In the genomic region with DNA sequence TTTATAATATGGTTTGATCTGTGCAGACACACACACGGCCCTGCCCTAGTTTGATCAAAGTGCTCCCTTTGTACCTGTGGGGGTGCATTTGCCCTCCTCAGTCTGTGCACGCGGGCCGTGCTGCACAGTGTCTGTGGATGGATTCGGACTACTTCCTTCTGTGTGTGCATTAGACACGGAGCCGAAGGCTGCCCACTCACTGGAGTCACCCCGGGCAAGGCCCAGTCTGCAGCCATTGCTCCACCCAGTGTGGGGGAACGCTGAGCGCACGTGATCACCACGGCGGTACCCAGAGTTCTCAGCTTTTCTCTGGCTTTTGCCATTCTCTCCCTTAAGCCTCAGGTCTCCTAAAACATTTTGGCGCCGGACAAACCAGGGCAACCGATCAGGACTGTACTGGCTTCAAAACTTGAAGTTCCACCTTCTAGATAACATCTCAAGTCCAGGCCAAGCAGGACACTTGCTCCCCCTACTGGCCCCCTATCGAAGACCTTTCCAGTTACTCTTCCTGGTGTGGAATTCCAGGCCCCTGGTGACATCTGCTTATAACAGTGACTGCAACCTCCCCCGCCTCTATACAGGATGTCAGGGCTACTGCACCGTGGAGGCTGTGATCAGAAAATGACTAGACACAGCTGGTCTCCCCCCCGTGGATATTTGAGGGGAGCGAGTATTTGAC, we compare ENCODE assay signal across 10 mouse cellular contexts. TPM values are rescaled to one million over a fixed set of nuclear protein-coding genes. Genes with fewer than 3 reads are reported as not detected.
A peak's percentile ranks its signal among the peaks of the same experiment; 100 is the strongest.
DNase-seq lines count a peak whose midpoint lies in the region; ATAC-seq and TF ChIP-seq lines count a peak whose summit lies in the region.
"Had no signal": no experiment of that assay in that cellular context is flagged by ENCODE, and none has a peak within 500 bp of the region (broad histone marks: within the 10 kb centered on the region; RNA-seq: fewer than 3 reads in every experiment).

No protein-coding gene starts in this region.

- H3K9ac ChIP-seq in intestine, embryonic 15.5 days: no peak overlapping the region
- H3K9ac ChIP-seq in forebrain, embryonic 12.5 days: no peak overlapping the region
- H3K9ac ChIP-seq: embryonic facial prominence, embryonic 13.5 days; lung, embryonic 15.5 days had no signal

- WGBS in thymus, adult 2 months: 80% methylated on average over 21 of the region's 21 CpGs
- WGBS in cerebellum, adult 2 months: 72% methylated on average over 21 of the region's 21 CpGs
- WGBS in intestine, embryonic 15.5 days: 60% methylated on average over 21 of the region's 21 CpGs
- WGBS in forebrain, embryonic 12.5 days: 79% methylated on average over 21 of the region's 21 CpGs

- no peak overlapping the region for H3K4me2 ChIP-seq in intestine, embryonic 15.5 days (replicated peaks)
- no peak overlapping the region for H3K4me2 ChIP-seq in forebrain, embryonic 12.5 days
- H3K4me2 ChIP-seq: embryonic facial prominence, embryonic 13.5 days; lung, embryonic 15.5 days had no signal

- peaks cover 2% of the 10 kb centered on the region; the same call in 1 of the 2 replicates for H3K36me3 ChIP-seq in thymus, adult 2 months (ENCODE audit: control insufficient read depth, insufficient read depth, low read length)
- H3K36me3 ChIP-seq in intestine, embryonic 15.5 days: no peaks in the 10 kb centered on the region
- no peaks in the 10 kb centered on the region for H3K36me3 ChIP-seq in forebrain, embryonic 12.5 days (replicated peaks)
- H3K36me3 ChIP-seq: embryonic facial prominence, embryonic 13.5 days; lung, embryonic 15.5 days had no signal

- peak; percentile 44 for DNase-seq in thymus, adult 2 months
- no peak for DNase-seq in thymus, postnatal 10 days (ENCODE audit: low spot score in 2 of 2)
- DNase-seq in cerebellum, adult 2 months: peak; percentile 31 to 49
- peak; percentile 38 to 54 for DNase-seq in gastrocnemius, postnatal 4 days (ENCODE audit: low spot score in 2 of 2)
- DNase-seq in liver: peak; percentile 63
- DNase-seq in ovary, postnatal 14 days (ENCODE audit: low spot score): peak; percentile 38

- H3K27ac ChIP-seq in thymus, adult 2 months (ENCODE audit: control insufficient read depth, insufficient read depth, low read length): no peak overlapping the region
- H3K27ac ChIP-seq in cerebellum, adult 2 months (ENCODE audit: insufficient read depth, low read length): no peak overlapping the region
- H3K27ac ChIP-seq in intestine, embryonic 15.5 days: no peak overlapping the region
- H3K27ac ChIP-seq in forebrain, embryonic 12.5 days: no peak overlapping the region
- H3K27ac ChIP-seq: embryonic facial prominence, embryonic 13.5 days; lung, embryonic 15.5 days had no signal

- ATAC-seq in intestine, embryonic 15.5 days: peak; percentile 42
- no peak for ATAC-seq in forebrain, embryonic 12.5 days (ENCODE audit: low FRiP score)

- H3K9me3 ChIP-seq in intestine, embryonic 15.5 days: no peaks in the 10 kb centered on the region
- H3K9me3 ChIP-seq in forebrain, embryonic 12.5 days: no peaks in the 10 kb centered on the region
- H3K9me3 ChIP-seq: embryonic facial prominence, embryonic 13.5 days; lung, embryonic 15.5 days had no signal

- H3K4me3 ChIP-seq in thymus, adult 2 months (ENCODE audit: control insufficient read depth, insufficient read depth, low read length): no peak overlapping the region
- no peak overlapping the region for H3K4me3 ChIP-seq in cerebellum, adult 2 months (replicated peaks; ENCODE audit: insufficient read depth, low read depth, low read length)
- H3K4me3 ChIP-seq in intestine, embryonic 15.5 days (replicated peaks): no peak overlapping the region
- H3K4me3 ChIP-seq in forebrain, embryonic 12.5 days (replicated peaks): no peak overlapping the region
- H3K4me3 ChIP-seq: embryonic facial prominence, embryonic 13.5 days; lung, embryonic 15.5 days had no signal

- H3K4me1 ChIP-seq in thymus, adult 2 months (replicated peaks; ENCODE audit: control insufficient read depth, insufficient read depth, low read length): peaks cover 11% of the 10 kb centered on the region
- H3K4me1 ChIP-seq in cerebellum, adult 2 months (ENCODE audit: control insufficient read depth, insufficient read depth, low read length): no peaks in the 10 kb centered on the region
- 0 out of 2 replicates have a peak, but pooled peaks cover 3% of the 10 kb centered on the region for H3K4me1 ChIP-seq in intestine, embryonic 15.5 days (replicated peaks)
- no peaks in the 10 kb centered on the region for H3K4me1 ChIP-seq in forebrain, embryonic 12.5 days

- H3K27me3 ChIP-seq in thymus, adult 2 months (ENCODE audit: control insufficient read depth, insufficient read depth, low read length): no peaks in the 10 kb centered on the region
- no peaks in the 10 kb centered on the region for H3K27me3 ChIP-seq in cerebellum, adult 2 months (ENCODE audit: control insufficient read depth, insufficient read depth, low read length)
- no peaks in the 10 kb centered on the region for H3K27me3 ChIP-seq in intestine, embryonic 15.5 days (replicated peaks)
- H3K27me3 ChIP-seq in forebrain, embryonic 12.5 days: no peaks in the 10 kb centered on the region
- H3K27me3 ChIP-seq: embryonic facial prominence, embryonic 13.5 days; lung, embryonic 15.5 days had no signal

- TF ChIP-seq CTCF in thymus, adult 2 months (IDR thresholded peaks at IDR 0.05; ENCODE audit: borderline replicate concordance, control insufficient read depth, extremely low read depth, insufficient read depth, low read length, poor library complexity): 0 out of 2 replicates have a peak, but pooled peaks have one; percentile 19
- TF ChIP-seq CTCF in cerebellum, adult 2 months (IDR thresholded peaks at IDR 0.05; ENCODE audit: borderline replicate concordance, insufficient read depth, low read depth, low read length): peak; percentile 47; the same call in 1 of the 2 replicates

- no peak for TF ChIP-seq POLR2A in thymus, adult 2 months (IDR thresholded peaks at IDR 0.05; ENCODE audit: control insufficient read depth, extremely low read depth, insufficient read depth, low read length, poor library complexity)
- TF ChIP-seq POLR2A in cerebellum, adult 2 months (IDR thresholded peaks at IDR 0.05; ENCODE audit: borderline replicate concordance, insufficient read depth, low read length): no peak

RNA-seq across cellular contexts. Expression of a gene that starts 13.4 kb away (rescaled TPM):
- polyA plus RNA-seq in thymus, adult 2 months (2012; rRNA removed): 17.9 and 20.8 TPM in 2 replicates
- 0.17 and 0.34 TPM in 2 replicates for polyA plus RNA-seq in cerebellum, adult 2 months (2012; rRNA removed)
- 1 to 10 TPM; 2.0 to 2.2 TPM for total RNA-seq in gastrocnemius, postnatal 4 days (2021)
- 30.2 and 33.3 TPM in 2 replicates for polyA plus RNA-seq in intestine, embryonic 15.5 days (2015; fragmentation: Nextera tagmentation; extraction: Ambion mirVana)
- 0.40 TPM in 1 of 2 replicates, not detected in the other for polyA plus RNA-seq in forebrain, embryonic 12.5 days (2016; fragmentation: Nextera tagmentation; extraction: Ambion mirVana)

Comparison
In these comparisons a context has a peak if more than half of its experiments do, and no peak if none do; other contexts are left out.
1. DNase-seq: peak in thymus, adult 2 months (single experiment), cerebellum, adult 2 months (2 of 2), gastrocnemius, postnatal 4 days (2 of 2), liver (single experiment) and ovary, postnatal 14 days (single experiment); none in thymus, postnatal 10 days (0 of 2).
2. RNA of a gene that starts 13.4 kb away (polyA plus RNA-seq): 30.2 to 33.3 TPM in intestine, embryonic 15.5 days and 17.9 to 20.8 TPM in thymus, adult 2 months; 0.17 to 0.34 TPM in cerebellum, adult 2 months and 0.40 TPM in forebrain, embryonic 12.5 days; every median in the first group is over 10 times any median in the second.